Mouse (Mus musculus): ENCODE data around the gene Dcbld1. TPM values are rescaled to one million over a fixed set of nuclear protein-coding genes. Genes with fewer than 3 reads are reported as not detected.

The Dcbld1 gene
- polyA plus RNA-seq, 1 experiment = 4.2 TPM

DNA sequence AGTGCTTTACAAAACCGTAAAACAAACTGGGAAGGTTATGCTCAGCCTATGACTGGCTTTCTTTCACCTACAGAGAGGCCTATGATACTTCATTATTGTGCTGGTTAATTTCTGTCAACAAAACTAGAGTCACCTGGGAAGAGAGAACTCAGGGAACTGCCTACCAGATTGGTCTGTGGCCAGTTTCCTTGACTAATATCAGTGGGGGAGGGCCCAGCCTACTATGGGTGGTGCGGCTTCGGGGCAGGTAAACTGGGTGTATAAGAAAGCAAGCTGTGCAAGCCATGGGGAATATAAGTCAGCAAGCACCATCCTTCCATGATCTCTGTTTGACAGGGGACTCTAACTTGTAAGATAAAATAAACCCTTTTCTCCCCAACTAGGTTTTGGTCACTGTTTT, 47.2 kb downstream of the Dcbld1 start:
- no peak overlapping the region for H3K4me3 ChIP-seq
- no peaks in the 10 kb centered on the region for H3K27me3 ChIP-seq (ENCODE audit: control insufficient read depth, insufficient read depth, insufficient read length)
- H3ac ChIP-seq (ENCODE audit: control insufficient read depth, insufficient read length) = no peak overlapping the region
- TF ChIP-seq USF1 (IDR thresholded peaks at IDR 0.05; ENCODE audit: low read depth) = no peak
- no peak for TF ChIP-seq TCF3 (IDR thresholded peaks at IDR 0.05; ENCODE audit: insufficient read length, low read depth)
- no peak for TF ChIP-seq POLR2AphosphoS2 (IDR thresholded peaks at IDR 0.05; ENCODE audit: insufficient read length, low read depth)
- no peak for TF ChIP-seq POLR2A (IDR thresholded peaks at IDR 0.05; ENCODE audit: insufficient read length, low read depth)
- TF ChIP-seq MAX (IDR thresholded peaks at IDR 0.05; ENCODE audit: low read depth) = no peak
- TF ChIP-seq REST (IDR thresholded peaks at IDR 0.05; ENCODE audit: insufficient read depth, insufficient read length) = no peak
- TF ChIP-seq CEBPB (IDR thresholded peaks at IDR 0.05; ENCODE audit: insufficient read depth, poor library complexity, severe bottlenecking) = no peak
- no peak for TF ChIP-seq MYOG (IDR thresholded peaks at IDR 0.05; ENCODE audit: control insufficient read depth in 1 of 3, insufficient read depth in 1 of 3, insufficient read length in 2 of 3, low read depth in 2 of 3)
- TF ChIP-seq SRF (IDR thresholded peaks at IDR 0.05; ENCODE audit: control insufficient read depth, insufficient read length, low read depth) = no peak
- TF ChIP-seq MYOD1 (IDR thresholded peaks at IDR 0.05; ENCODE audit: control insufficient read depth in 1 of 3, insufficient read length in 2 of 3, low read depth in 2 of 3) = no peak
- TF ChIP-seq E2F4 (IDR thresholded peaks at IDR 0.05; ENCODE audit: insufficient read depth) = no peak
- no peak for TF ChIP-seq TCF12 (IDR thresholded peaks at IDR 0.05; ENCODE audit: insufficient read depth, poor library complexity, severe bottlenecking)
- no peaks in the 10 kb centered on the region for H3K79me2 ChIP-seq (ENCODE audit: control insufficient read depth, insufficient read depth)
- H3K36me3 ChIP-seq (ENCODE audit: control insufficient read depth, insufficient read depth) = no peaks in the 10 kb centered on the region
- H3K4me2 ChIP-seq (ENCODE audit: low read depth) = no peak overlapping the region

GRCm38 (mm10) chr10:52281337-52281736, 47.9 kb downstream of the Dcbld1 start:
- TF ChIP-seq SRF (IDR thresholded peaks at IDR 0.05; ENCODE audit: control insufficient read depth, insufficient read length, low read depth) = no peak
- TF ChIP-seq POLR2A (IDR thresholded peaks at IDR 0.05; ENCODE audit: insufficient read length, low read depth) = no peak
- no peak for TF ChIP-seq MYOG (IDR thresholded peaks at IDR 0.05; ENCODE audit: control insufficient read depth in 1 of 3, insufficient read depth in 1 of 3, insufficient read length in 2 of 3, low read depth in 2 of 3)
- no peak for TF ChIP-seq MAX (IDR thresholded peaks at IDR 0.05; ENCODE audit: low read depth)
- no peak for TF ChIP-seq TCF12 (IDR thresholded peaks at IDR 0.05; ENCODE audit: insufficient read depth, poor library complexity, severe bottlenecking)
- TF ChIP-seq REST (IDR thresholded peaks at IDR 0.05; ENCODE audit: insufficient read depth, insufficient read length) = no peak
- TF ChIP-seq MYOD1 (IDR thresholded peaks at IDR 0.05; ENCODE audit: control insufficient read depth in 1 of 3, insufficient read length in 2 of 3, low read depth in 2 of 3) = no peak
- TF ChIP-seq USF1 (IDR thresholded peaks at IDR 0.05; ENCODE audit: low read depth) = no peak
- no peak for TF ChIP-seq TCF3 (IDR thresholded peaks at IDR 0.05; ENCODE audit: insufficient read length, low read depth)
- TF ChIP-seq E2F4 (IDR thresholded peaks at IDR 0.05; ENCODE audit: insufficient read depth) = no peak
- no peak for TF ChIP-seq POLR2AphosphoS2 (IDR thresholded peaks at IDR 0.05; ENCODE audit: insufficient read length, low read depth)
- no peak overlapping the region for H3ac ChIP-seq (ENCODE audit: control insufficient read depth, insufficient read length)
- H3K4me3 ChIP-seq = no peak overlapping the region
- no peaks in the 10 kb centered on the region for H3K27me3 ChIP-seq (ENCODE audit: control insufficient read depth, insufficient read depth, insufficient read length)
- no peak overlapping the region for H3K4me2 ChIP-seq (ENCODE audit: low read depth)
- no peaks in the 10 kb centered on the region for H3K36me3 ChIP-seq (ENCODE audit: control insufficient read depth, insufficient read depth)
- H3K79me2 ChIP-seq (ENCODE audit: control insufficient read depth, insufficient read depth) = no peaks in the 10 kb centered on the region

DNA sequence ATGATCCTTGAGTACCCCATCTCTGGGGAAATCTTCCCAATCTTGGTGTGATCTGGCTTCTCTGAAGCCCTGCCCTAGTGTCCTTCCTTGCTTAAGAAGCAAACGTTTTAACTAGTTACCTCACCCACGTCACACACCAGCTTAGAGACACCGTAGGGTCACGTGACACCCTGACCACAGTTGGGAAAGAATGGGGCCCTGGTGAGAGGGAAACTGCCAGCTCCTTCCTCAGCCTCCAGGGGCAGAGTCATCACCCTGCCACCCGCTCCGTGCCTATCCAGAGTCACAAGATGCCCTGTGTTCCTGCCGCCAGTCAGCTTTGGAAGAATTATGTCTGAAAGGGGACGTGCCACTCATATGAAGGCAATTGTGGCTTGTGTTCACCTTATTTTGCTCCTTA, 51.2 kb downstream of the Dcbld1 start:
- TF ChIP-seq TCF3 (IDR thresholded peaks at IDR 0.05; ENCODE audit: insufficient read length, low read depth) = no peak
- TF ChIP-seq CEBPB (IDR thresholded peaks at IDR 0.05; ENCODE audit: insufficient read depth, poor library complexity, severe bottlenecking) = no peak
- TF ChIP-seq POLR2AphosphoS2 (IDR thresholded peaks at IDR 0.05; ENCODE audit: insufficient read length, low read depth) = no peak
- no peak for TF ChIP-seq USF1 (IDR thresholded peaks at IDR 0.05; ENCODE audit: low read depth)
- TF ChIP-seq TCF12 (IDR thresholded peaks at IDR 0.05; ENCODE audit: insufficient read depth, poor library complexity, severe bottlenecking) = no peak
- TF ChIP-seq REST (IDR thresholded peaks at IDR 0.05; ENCODE audit: insufficient read depth, insufficient read length) = no peak
- no peak for TF ChIP-seq SRF (IDR thresholded peaks at IDR 0.05; ENCODE audit: control insufficient read depth, insufficient read length, low read depth)
- no peak for TF ChIP-seq MYOD1 (IDR thresholded peaks at IDR 0.05; ENCODE audit: control insufficient read depth in 1 of 3, insufficient read length in 2 of 3, low read depth in 2 of 3)
- no peak for TF ChIP-seq MYOG (IDR thresholded peaks at IDR 0.05; ENCODE audit: control insufficient read depth in 1 of 3, insufficient read depth in 1 of 3, insufficient read length in 2 of 3, low read depth in 2 of 3)
- TF ChIP-seq POLR2A (IDR thresholded peaks at IDR 0.05; ENCODE audit: insufficient read length, low read depth) = no peak
- TF ChIP-seq E2F4 (IDR thresholded peaks at IDR 0.05; ENCODE audit: insufficient read depth) = no peak
- TF ChIP-seq MAX (IDR thresholded peaks at IDR 0.05; ENCODE audit: low read depth) = no peak

DNA sequence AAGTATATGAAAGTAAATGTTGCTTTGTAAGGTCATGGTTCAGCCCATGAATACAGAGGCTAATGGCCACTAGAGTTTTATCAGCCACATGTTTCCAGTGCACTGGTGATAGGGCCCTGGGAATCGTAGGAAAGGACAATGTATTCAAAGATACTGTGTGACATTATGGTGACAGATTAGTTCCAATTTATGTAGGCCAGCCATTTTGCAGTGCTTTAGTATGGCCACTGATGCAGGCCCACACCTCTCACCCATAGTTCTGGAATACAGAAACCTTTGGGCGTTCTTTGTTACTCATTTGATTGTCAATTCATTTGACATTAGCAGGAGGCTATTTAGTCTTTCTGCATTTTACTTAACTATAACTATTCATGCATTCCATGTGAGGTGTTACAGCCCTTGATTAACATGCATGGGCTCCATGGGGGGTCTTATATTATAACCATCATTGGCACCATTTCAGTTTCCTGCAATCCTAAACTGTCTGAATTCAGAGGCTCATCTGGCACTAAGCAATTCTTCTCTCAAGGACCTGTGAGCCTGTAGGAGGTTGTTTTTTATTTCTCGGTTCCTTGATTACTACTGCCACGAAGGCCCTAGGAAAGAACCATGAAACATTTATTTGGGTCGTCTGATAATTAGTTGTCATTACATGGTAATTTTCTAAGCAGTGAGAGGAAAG, 54.6 kb downstream of the Dcbld1 start:
- TF ChIP-seq MAX (IDR thresholded peaks at IDR 0.05; ENCODE audit: low read depth) (no peak), TCF12 (IDR thresholded peaks at IDR 0.05; ENCODE audit: insufficient read depth, poor library complexity, severe bottlenecking) (no peak), E2F4 (IDR thresholded peaks at IDR 0.05; ENCODE audit: insufficient read depth) (no peak), POLR2AphosphoS2 (IDR thresholded peaks at IDR 0.05; ENCODE audit: insufficient read length, low read depth) (no peak), POLR2A (IDR thresholded peaks at IDR 0.05; ENCODE audit: insufficient read length, low read depth) (no peak), CEBPB (IDR thresholded peaks at IDR 0.05; ENCODE audit: insufficient read depth, poor library complexity, severe bottlenecking) (no peak), SRF (IDR thresholded peaks at IDR 0.05; ENCODE audit: control insufficient read depth, insufficient read length, low read depth) (no peak), MYOG (IDR thresholded peaks at IDR 0.05; ENCODE audit: control insufficient read depth in 1 of 3, insufficient read depth in 1 of 3, insufficient read length in 2 of 3, low read depth in 2 of 3) (no peak), USF1 (IDR thresholded peaks at IDR 0.05; ENCODE audit: low read depth) (no peak), REST (IDR thresholded peaks at IDR 0.05; ENCODE audit: insufficient read depth, insufficient read length) (no peak), MYOD1 (IDR thresholded peaks at IDR 0.05; ENCODE audit: control insufficient read depth in 1 of 3, insufficient read length in 2 of 3, low read depth in 2 of 3) (no peak), TCF3 (IDR thresholded peaks at IDR 0.05; ENCODE audit: insufficient read length, low read depth) (no peak)
- Histone ChIP-seq H3K27me3 (ENCODE audit: control insufficient read depth, insufficient read depth, insufficient read length) (no peaks in the 10 kb centered on the region), H3K79me2 (ENCODE audit: control insufficient read depth, insufficient read depth) (no peaks in the 10 kb centered on the region), H3ac (ENCODE audit: control insufficient read depth, insufficient read length) (no peak overlapping the region), H3K4me3 (no peak overlapping the region), H3K4me2 (ENCODE audit: low read depth) (no peak overlapping the region), H3K36me3 (ENCODE audit: control insufficient read depth, insufficient read depth) (no peaks in the 10 kb centered on the region)

More for the DNA sequence above, 51.2 kb downstream of the Dcbld1 start:
- no peaks in the 10 kb centered on the region for H3K79me2 ChIP-seq (ENCODE audit: control insufficient read depth, insufficient read depth)
- H3ac ChIP-seq (ENCODE audit: control insufficient read depth, insufficient read length) = no peak overlapping the region
- H3K4me3 ChIP-seq = no peak overlapping the region
- no peaks in the 10 kb centered on the region for H3K36me3 ChIP-seq (ENCODE audit: control insufficient read depth, insufficient read depth)
- no peak overlapping the region for H3K4me2 ChIP-seq (ENCODE audit: low read depth)
- H3K27me3 ChIP-seq (ENCODE audit: control insufficient read depth, insufficient read depth, insufficient read length) = no peaks in the 10 kb centered on the region

Measured in myocyte (in vitro differentiated cells).